9 mouse cellular contexts compared by ENCODE assay signal in the genomic region with DNA sequence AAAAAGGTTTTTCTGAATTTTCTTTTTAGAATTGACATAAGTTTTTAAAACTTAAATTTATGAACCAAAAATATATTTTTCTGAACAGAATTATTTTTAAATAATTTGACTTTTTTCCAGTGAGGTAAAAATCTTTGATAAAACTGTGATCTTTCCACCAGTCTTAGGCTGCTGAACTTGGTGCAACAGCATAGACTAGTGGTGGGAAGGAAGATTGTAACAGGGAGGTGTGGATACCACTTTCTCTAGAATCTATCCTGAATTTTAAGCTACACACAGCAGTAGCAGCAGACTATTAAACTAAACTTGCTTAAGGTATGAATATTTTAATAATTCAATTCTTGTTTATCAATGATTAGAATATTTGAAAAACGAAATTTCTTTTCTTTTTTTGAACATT.
DNase-seq lines count a peak whose midpoint lies in the region; ATAC-seq lines count a peak whose summit lies in the region.
"Had no signal": no experiment of that assay in that cellular context is flagged by ENCODE, and none has a peak within 500 bp of the region (broad histone marks: within the 10 kb centered on the region; RNA-seq: fewer than 3 reads in every experiment).

No protein-coding gene starts in this region.

- intact Hi-C loops in heart, postnatal 36 days (cut with DNase I), result no loop called here

- H3K4me1 ChIP-seq in hindbrain, embryonic 15.5 days (replicated peaks), result no peaks in the 10 kb centered on the region
- H3K4me1 ChIP-seq: megakaryocyte, embryonic 14.5 days had no signal

- no peaks in the 10 kb centered on the region for H3K27me3 ChIP-seq in hindbrain, embryonic 15.5 days
- H3K27me3 ChIP-seq: megakaryocyte, embryonic 14.5 days had no signal

- no peak overlapping the region for H3K4me2 ChIP-seq in hindbrain, embryonic 15.5 days

- no peak overlapping the region for H3K27ac ChIP-seq in hindbrain, embryonic 15.5 days (replicated peaks)

- DNase-seq in heart, postnatal 4 days, result peak; percentile 6
- DNase-seq in heart, postnatal 36 days, result no peak
- peak; percentile 7 for DNase-seq in right cerebral cortex, postnatal 14 days
- DNase-seq in right cerebral cortex, postnatal 25 days, result no peak
- DNase-seq in thymus, postnatal 36 days, result no peak
- DNase-seq in urinary bladder, adult 18-20 months (ENCODE audit: low spot score in 2 of 2), result no peak
- DNase-seq in layer of hippocampus, postnatal 25 days (ENCODE audit: extremely low spot score in 1 of 2, low spot score in 1 of 2), result no peak

- 0 out of 2 replicates have a peak, but pooled peaks have one; percentile 77 for ATAC-seq in hindbrain, embryonic 15.5 days (ENCODE audit: low FRiP score, low read depth)

- WGBS in hindbrain, embryonic 15.5 days, result 24% methylated on average over 1 of the region's 1 CpGs

- no peak overlapping the region for H3K9ac ChIP-seq in hindbrain, embryonic 15.5 days

- H3K36me3 ChIP-seq in hindbrain, embryonic 15.5 days, result no peaks in the 10 kb centered on the region

- no peaks in the 10 kb centered on the region for H3K9me3 ChIP-seq in hindbrain, embryonic 15.5 days
- H3K9me3 ChIP-seq: megakaryocyte, embryonic 14.5 days had no signal

- H3K4me3 ChIP-seq in hindbrain, embryonic 15.5 days, result no peak overlapping the region
- H3K4me3 ChIP-seq: megakaryocyte, embryonic 14.5 days had no signal

Comparison
In these comparisons a context has a peak if more than half of its experiments do, and no peak if none do; other contexts are left out.
1. DNase-seq: peak in heart, postnatal 4 days (single experiment) and right cerebral cortex, postnatal 14 days (single experiment); none in heart, postnatal 36 days (0 of 2), right cerebral cortex, postnatal 25 days (single experiment), thymus, postnatal 36 days (0 of 2), urinary bladder, adult 18-20 months (0 of 2) and layer of hippocampus, postnatal 25 days (0 of 2).